Mouse (Mus musculus) kidney, embryonic 16.5 days (tissue): ENCODE results near the gene Ezh2. TPM values are rescaled to one million over a fixed set of nuclear protein-coding genes. Genes with fewer than 3 reads are reported as not detected.

Experiments used
- ATAC-seq: fragments of 200-750 bp; cut with Nextera tagmentation; 2 replicates; pipeline ENCODE4 v1.8.0; 2017; ENCODE audit warnings: moderate TSS enrichment; ENCODE audit not compliant: low FRiP score, low TSS enrichment
- H3K27ac ChIP-seq: fragments of 300-500 bp; sonication (generic); 2 replicates; pipeline ENCODE4 v1.5.1; 2014; ENCODE audit warnings: low read length
- H3K27me3 ChIP-seq: fragments of 300-500 bp; sonication (generic); 2 replicates; pipeline ENCODE4 v1.6.1; 2014; ENCODE audit warnings: low read length, control low read depth, mixed read lengths; ENCODE audit not compliant: insufficient read depth
- H3K36me3 ChIP-seq: fragments of 300-500 bp; sonication (generic); 2 replicates; pipeline ENCODE4 v1.6.1; 2014; ENCODE audit warnings: low read length, control low read depth, mixed read lengths; ENCODE audit not compliant: insufficient read depth
- H3K4me1 ChIP-seq: fragments of 300-500 bp; sonication (generic); 2 replicates; pipeline ENCODE4 v1.6.1; 2014; ENCODE audit warnings: low read length, control low read depth, mixed read lengths; ENCODE audit not compliant: insufficient read depth
- H3K4me2 ChIP-seq: fragments of 300-500 bp; sonication (generic); replicated peaks from 2 replicates; pipeline ENCODE4 v1.6.1; 2014; ENCODE audit warnings: low read depth, low read length
- H3K4me3 ChIP-seq: fragments of 300-500 bp; sonication (generic); 2 replicates; pipeline ENCODE4 v1.5.1; 2014; ENCODE audit warnings: mild to moderate bottlenecking, low read length
- H3K9ac ChIP-seq: fragments of 300-500 bp; sonication (generic); replicated peaks from 2 replicates; pipeline ENCODE4 v1.6.1; 2014; ENCODE audit warnings: low read length
- H3K9me3 ChIP-seq: fragments of 300-500 bp; sonication (generic); 2 replicates; pipeline ENCODE4 v1.6.1; 2016; ENCODE audit warnings: low read length, control low read depth
- WGBS: fragments of 180-500 bp; shearing (Covaris S2); extraction: QIAGEN DNeasy Blood & Tissue Kit; methylation state at CpG from one replicate; pipeline ENCODE4 v1.1.7; 2014; 5-methylcytosine and 5-hydroxymethylcytosine counted together
- polyA plus RNA-seq: library from polyadenylated mRNA; unstranded; fragments of >200 nt; fragmentation: Nextera tagmentation; extraction: Ambion mirVana; gene quantifications from 2 replicates; pipeline ENCODE4 v1.2.1, GENCODE M21; 2015

Gene Ezh2
- polyA plus RNA-seq, 1 experiment from 2014 or later: 85.0 TPM

- no peak overlapping the region for H3K9ac ChIP-seq
- H3K27me3 ChIP-seq: no peaks in the 10 kb centered on the region
- peaks cover 21% of the 10 kb centered on the region; the same call in 1 of the 2 replicates for H3K36me3 ChIP-seq
- ATAC-seq: no peak
- no peak overlapping the region for H3K4me2 ChIP-seq
- H3K4me3 ChIP-seq: no peak overlapping the region
- 89% methylated on average over 2 of the region's 2 CpGs for WGBS
- no peaks in the 10 kb centered on the region for H3K9me3 ChIP-seq
- H3K27ac ChIP-seq: no peak overlapping the region
- no peaks in the 10 kb centered on the region for H3K4me1 ChIP-seq
These were observed 35.9 kb downstream of the Ezh2 start for GRCm38 (mm10) chr6:47559287-47559686.

GRCm38 (mm10) chr6:47552280-47552679 is 42.9 kb downstream of the Ezh2 start:
- ATAC-seq: no peak
- Histone ChIP-seq H3K4me3 (no peak overlapping the region), H3K27me3 (no peaks in the 10 kb centered on the region), H3K9ac (no peak overlapping the region), H3K9me3 (no peaks in the 10 kb centered on the region), H3K27ac (no peak overlapping the region), H3K4me2 (no peak overlapping the region), H3K4me1 (no peaks in the 10 kb centered on the region), H3K36me3 (peaks cover 47% of the 10 kb centered on the region)
- WGBS: 88% methylated on average over 4 of the region's 4 CpGs

- H3K9me3 ChIP-seq: no peaks in the 10 kb centered on the region
- no peak overlapping the region for H3K27ac ChIP-seq
- WGBS: 91% methylated on average over 5 of the region's 5 CpGs
- H3K4me1 ChIP-seq: no peaks in the 10 kb centered on the region
- ATAC-seq: no peak
- no peak overlapping the region for H3K4me2 ChIP-seq
- H3K4me3 ChIP-seq: no peak overlapping the region
- no peaks in the 10 kb centered on the region for H3K27me3 ChIP-seq
- H3K9ac ChIP-seq: no peak overlapping the region
- peaks cover 39% of the 10 kb centered on the region for H3K36me3 ChIP-seq
These were observed 59.8 kb downstream of the Ezh2 start for GRCm38 (mm10) chr6:47535333-47535732.

GRCm38 (mm10) chr6:47532547-47532946 is 62.6 kb downstream of the Ezh2 start:
- no peak for ATAC-seq
- WGBS: 76% methylated on average over 1 of the region's 1 CpGs
- no peak overlapping the region for H3K9ac ChIP-seq
- H3K9me3 ChIP-seq: no peaks in the 10 kb centered on the region
- peaks cover 53% of the 10 kb centered on the region for H3K36me3 ChIP-seq
- no peak overlapping the region for H3K4me3 ChIP-seq
- H3K4me1 ChIP-seq: no peaks in the 10 kb centered on the region
- H3K27ac ChIP-seq: no peak overlapping the region
- no peak overlapping the region for H3K4me2 ChIP-seq
- no peaks in the 10 kb centered on the region for H3K27me3 ChIP-seq

GRCm38 (mm10) chr6:47527655-47528054 is 67.5 kb downstream of the Ezh2 start:
- 44% methylated on average over 1 of the region's 1 CpGs for WGBS

GRCm38 (mm10) chr6:47527129-47527528 is 68.0 kb downstream of the Ezh2 start:
- WGBS: 76% methylated on average over 2 of the region's 2 CpGs
- Histone ChIP-seq H3K36me3 (peaks cover 73% of the 10 kb centered on the region), H3K27ac (no peak overlapping the region), H3K4me2 (no peak overlapping the region), H3K4me3 (no peak overlapping the region), H3K9me3 (no peaks in the 10 kb centered on the region), H3K4me1 (no peaks in the 10 kb centered on the region), H3K27me3 (no peaks in the 10 kb centered on the region), H3K9ac (no peak overlapping the region)
- ATAC-seq: no peak

More at GRCm38 (mm10) chr6:47527655-47528054, 67.5 kb downstream of the Ezh2 start:
- Histone ChIP-seq H3K36me3 (peaks cover 72% of the 10 kb centered on the region), H3K27me3 (no peaks in the 10 kb centered on the region), H3K4me3 (no peak overlapping the region), H3K27ac (no peak overlapping the region), H3K4me2 (no peak overlapping the region), H3K9me3 (no peaks in the 10 kb centered on the region), H3K4me1 (no peaks in the 10 kb centered on the region), H3K9ac (no peak overlapping the region)
- no peak for ATAC-seq

GRCm38 (mm10) chr6:47526446-47526845 is 68.7 kb downstream of the Ezh2 start:
- Histone ChIP-seq H3K4me1 (no peaks in the 10 kb centered on the region), H3K27me3 (no peaks in the 10 kb centered on the region), H3K9me3 (no peaks in the 10 kb centered on the region), H3K4me2 (no peak overlapping the region), H3K36me3 (peaks cover 76% of the 10 kb centered on the region), H3K9ac (no peak overlapping the region), H3K4me3 (no peak overlapping the region), H3K27ac (no peak overlapping the region)
- whole genome bisulfite sequencing: 75% methylated on average over 4 of the region's 4 CpGs
- ATAC-seq: no peak

- WGBS: 79% methylated on average over 2 of the region's 2 CpGs
- no peak for ATAC-seq
- Histone ChIP-seq H3K4me2 (no peak overlapping the region), H3K9ac (no peak overlapping the region), H3K4me1 (no peaks in the 10 kb centered on the region), H3K36me3 (peaks cover 77% of the 10 kb centered on the region), H3K27ac (no peak overlapping the region), H3K4me3 (no peak overlapping the region), H3K27me3 (no peaks in the 10 kb centered on the region), H3K9me3 (no peaks in the 10 kb centered on the region)
These were observed 70.1 kb downstream of the Ezh2 start for GRCm38 (mm10) chr6:47525041-47525440.

- Histone ChIP-seq H3K9ac (no peak overlapping the region), H3K27ac (no peak overlapping the region), H3K4me2 (no peak overlapping the region), H3K4me3 (no peak overlapping the region), H3K27me3 (no peaks in the 10 kb centered on the region), H3K4me1 (no peaks in the 10 kb centered on the region), H3K36me3 (peaks cover 75% of the 10 kb centered on the region), H3K9me3 (no peaks in the 10 kb centered on the region)
- no peak for ATAC-seq
- 94% methylated on average over 3 of the region's 3 CpGs for WGBS
These were observed 72.7 kb downstream of the Ezh2 start for GRCm38 (mm10) chr6:47522431-47522830.

GRCm38 (mm10) chr6:47520030-47520429 is 75.1 kb downstream of the Ezh2 start:
- Histone ChIP-seq H3K27ac (no peak overlapping the region), H3K9ac (no peak overlapping the region), H3K9me3 (no peaks in the 10 kb centered on the region), H3K4me3 (no peak overlapping the region), H3K36me3 (peaks cover 74% of the 10 kb centered on the region), H3K4me1 (no peaks in the 10 kb centered on the region), H3K4me2 (no peak overlapping the region), H3K27me3 (no peaks in the 10 kb centered on the region)
- no peak for ATAC-seq
- 92% methylated on average over 2 of the region's 2 CpGs for WGBS
